Mouse (Mus musculus) liver, adult (tissue): Measurements from ENCODE around the gene Ada.

Source experiments
- GATA4 ChIP-seq: IDR thresholded peaks from 2 replicates; pipeline ENCODE4 v1.6.1; 2014; ENCODE audit warnings: mild to moderate bottlenecking, low read length; ENCODE audit not compliant: insufficient replicate concordance

Gene Ada

GRCm38 (mm10) chr2:163691846-163692605 lies 58.0 kb downstream of the Ada start:
- TF ChIP-seq GATA4 = no peak

GRCm38 (mm10) chr2:163690409-163691304 lies 59.4 kb downstream of the Ada start:
- TF ChIP-seq GATA4 = no peak

- TF ChIP-seq GATA4 = no peak
Measured at GRCm38 (mm10) chr2:163689771-163690170, 60.3 kb downstream of the Ada start.

- no peak for TF ChIP-seq GATA4
Measured at GRCm38 (mm10) chr2:163686886-163687285, 63.2 kb downstream of the Ada start.

GRCm38 (mm10) chr2:163686233-163686632 lies 63.8 kb downstream of the Ada start:
- TF ChIP-seq GATA4 = no peak

- no peak for TF ChIP-seq GATA4
Measured at GRCm38 (mm10) chr2:163685761-163686200, 64.3 kb downstream of the Ada start.

- TF ChIP-seq GATA4 = no peak
Measured at GRCm38 (mm10) chr2:163685287-163685686, 64.8 kb downstream of the Ada start.

- no peak for TF ChIP-seq GATA4
Measured at GRCm38 (mm10) chr2:163682344-163682743, 67.7 kb downstream of the Ada start.

- no peak for TF ChIP-seq GATA4
Measured at GRCm38 (mm10) chr2:163676745-163677144, 73.3 kb downstream of the Ada start.
